Mouse (Mus musculus) forebrain, embryonic 14.5 days (tissue): ENCODE data around the gene Dnaic2. TPM values are rescaled to one million over a fixed set of nuclear protein-coding genes. Genes with fewer than 3 reads are reported as not detected.

Source experiments
- ATAC-seq: fragments of 200-750 bp; cut with Nextera tagmentation; 2 replicates; pipeline ENCODE4 v1.8.0; 2017; ENCODE audit warnings: mild to moderate bottlenecking, moderate library complexity
- DNase-seq: peaks from one replicate; pipeline ENCODE4 v3.0.0-alpha.2; 2015; ENCODE audit warnings: low spot score
- H3K27ac ChIP-seq: fragments of 300-500 bp; sonication (generic); 2 replicates; pipeline ENCODE4 v1.5.1; 2014; ENCODE audit warnings: low read depth, mild to moderate bottlenecking, control low read depth, low read length, moderate library complexity
- H3K27me3 ChIP-seq: fragments of 300-500 bp; sonication (generic); replicated peaks from 2 replicates; pipeline ENCODE4 v1.6.1; 2014; ENCODE audit warnings: low read length, control low read depth, mixed read lengths; ENCODE audit not compliant: control insufficient read depth, insufficient read depth
- H3K36me3 ChIP-seq: fragments of 300-500 bp; sonication (generic); 2 replicates; pipeline ENCODE4 v1.6.1; 2014; ENCODE audit warnings: low read length, control low read depth; ENCODE audit not compliant: control insufficient read depth, insufficient read depth
- H3K4me1 ChIP-seq: fragments of 300-500 bp; sonication (generic); 2 replicates; pipeline ENCODE4 v1.6.1; 2014; ENCODE audit warnings: antibody characterized with exemption, low read length, control low read depth; ENCODE audit not compliant: control insufficient read depth, insufficient read depth
- H3K4me2 ChIP-seq: fragments of 300-500 bp; sonication (generic); 2 replicates; pipeline ENCODE4 v1.6.1; 2014; ENCODE audit warnings: mild to moderate bottlenecking, control low read depth, low read length
- H3K4me3 ChIP-seq: fragments of 300-500 bp; sonication (generic); 2 replicates; pipeline ENCODE4 v1.5.1; 2014; ENCODE audit warnings: low read depth, low read length, control low read depth
- H3K9ac ChIP-seq: fragments of 300-500 bp; sonication (generic); 2 replicates; pipeline ENCODE4 v1.6.1; 2014; ENCODE audit warnings: mild to moderate bottlenecking, low read length, control low read depth, moderate library complexity
- H3K9me3 ChIP-seq: fragments of 300-500 bp; sonication (generic); replicated peaks from 2 replicates; pipeline ENCODE4 v1.6.1; 2016; ENCODE audit warnings: low read length, control low read depth, mixed read lengths; ENCODE audit not compliant: control insufficient read depth
- WGBS: fragments of 180-500 bp; shearing (Covaris S2); extraction: QIAGEN DNeasy Blood & Tissue Kit; methylation state at CpG from one replicate; pipeline ENCODE4 v1.1.7; 2014; 5-methylcytosine and 5-hydroxymethylcytosine counted together
- polyA plus RNA-seq: library from polyadenylated mRNA; unstranded; fragments of >200 nt; fragmentation: Nextera tagmentation; extraction: Ambion mirVana; gene quantifications from 2 replicates; pipeline ENCODE4 v1.2.1, GENCODE M21; 2014

Dnaic2 gene
- polyA plus RNA-seq, 1 experiment from 2014 or later = 2.1 TPM

- H3K4me1 ChIP-seq = peaks cover 5% of the 10 kb centered on the region
- 84% methylated on average over 4 of the region's 4 CpGs for WGBS
- no peaks in the 10 kb centered on the region for H3K36me3 ChIP-seq
- H3K4me3 ChIP-seq = no peak overlapping the region
- no peak overlapping the region for H3K4me2 ChIP-seq
- ATAC-seq (no peak), DNase-seq (no peak)
- H3K9me3 ChIP-seq = no peaks in the 10 kb centered on the region
- no peak overlapping the region for H3K9ac ChIP-seq
- no peak overlapping the region for H3K27ac ChIP-seq
- H3K27me3 ChIP-seq = no peaks in the 10 kb centered on the region
Measured at GRCm38 (mm10) chr11:114731711-114732110, 4.5 kb downstream of the Dnaic2 start.

GRCm38 (mm10) chr11:114732890-114733289 lies 5.7 kb downstream of the Dnaic2 start:
- Histone ChIP-seq H3K9me3 (no peaks in the 10 kb centered on the region), H3K27me3 (no peaks in the 10 kb centered on the region), H3K4me1 (no peaks in the 10 kb centered on the region), H3K9ac (no peak overlapping the region), H3K4me2 (no peak overlapping the region), H3K36me3 (no peaks in the 10 kb centered on the region), H3K4me3 (no peak overlapping the region), H3K27ac (no peak overlapping the region)
- 83% methylated on average over 22 of the region's 22 CpGs for WGBS
- ATAC-seq (no peak), DNase-seq (no peak)

- H3K36me3 ChIP-seq = no peaks in the 10 kb centered on the region
- no peak overlapping the region for H3K4me3 ChIP-seq
- no peak overlapping the region for H3K4me2 ChIP-seq
- 86% methylated on average over 2 of the region's 2 CpGs for WGBS
- H3K4me1 ChIP-seq = no peaks in the 10 kb centered on the region
- no peak for DNase-seq
- H3K9ac ChIP-seq = no peak overlapping the region
- no peak overlapping the region for H3K27ac ChIP-seq
- H3K9me3 ChIP-seq = no peaks in the 10 kb centered on the region
- H3K27me3 ChIP-seq = no peaks in the 10 kb centered on the region
- ATAC-seq = no peak
Measured at GRCm38 (mm10) chr11:114736111-114736510, 8.9 kb downstream of the Dnaic2 start.

GRCm38 (mm10) chr11:114736913-114737624 lies 9.9 kb downstream of the Dnaic2 start:
- WGBS = 13% methylated on average over 11 of the region's 11 CpGs
- Histone ChIP-seq H3K27me3 (no peaks in the 10 kb centered on the region), H3K4me2 (peak overlapping the region; percentile 14; the same call in 1 of the 2 replicates), H3K9ac (0 out of 2 replicates have a peak overlapping the region, but pooled peaks have one; percentile 17), H3K4me3 (no peak overlapping the region), H3K36me3 (no peaks in the 10 kb centered on the region), H3K9me3 (no peaks in the 10 kb centered on the region), H3K27ac (0 out of 2 replicates have a peak overlapping the region, but pooled peaks have one; percentile 2), H3K4me1 (0 out of 2 replicates have a peak, but pooled peaks cover 3% of the 10 kb centered on the region)
- DNase-seq (peak; percentile 82), ATAC-seq (peak; percentile 73)

- 45% methylated on average over 10 of the region's 10 CpGs for WGBS
- H3K4me2 ChIP-seq = no peak overlapping the region
- no peak for ATAC-seq
Measured at GRCm38 (mm10) chr11:114740598-114740997, 13.4 kb downstream of the Dnaic2 start.

GRCm38 (mm10) chr11:114741451-114741850 lies 14.2 kb downstream of the Dnaic2 start:
- H3K4me3 ChIP-seq = no peak overlapping the region
- H3K9ac ChIP-seq = no peak overlapping the region
- ATAC-seq (no peak), DNase-seq (peak; percentile 24)
- no peaks in the 10 kb centered on the region for H3K9me3 ChIP-seq
- no peaks in the 10 kb centered on the region for H3K36me3 ChIP-seq
- no peak overlapping the region for H3K27ac ChIP-seq
- H3K4me2 ChIP-seq = no peak overlapping the region
- 0 out of 2 replicates have a peak, but pooled peaks cover 3% of the 10 kb centered on the region for H3K4me1 ChIP-seq
- 19% methylated on average over 6 of the region's 6 CpGs for WGBS
- H3K27me3 ChIP-seq = no peaks in the 10 kb centered on the region

More at GRCm38 (mm10) chr11:114740598-114740997, 13.4 kb downstream of the Dnaic2 start:
- H3K4me3 ChIP-seq = no peak overlapping the region
- H3K9me3 ChIP-seq = no peaks in the 10 kb centered on the region
- H3K27ac ChIP-seq = no peak overlapping the region
- no peak overlapping the region for H3K9ac ChIP-seq
- DNase-seq = peak; percentile 11
- H3K4me1 ChIP-seq = 0 out of 2 replicates have a peak, but pooled peaks cover 3% of the 10 kb centered on the region
- no peaks in the 10 kb centered on the region for H3K36me3 ChIP-seq
- H3K27me3 ChIP-seq = no peaks in the 10 kb centered on the region

GRCm38 (mm10) chr11:114745134-114745533 lies 17.9 kb downstream of the Dnaic2 start:
- Histone ChIP-seq H3K4me3 (no peak overlapping the region), H3K27me3 (no peaks in the 10 kb centered on the region), H3K4me1 (0 out of 2 replicates have a peak, but pooled peaks cover 3% of the 10 kb centered on the region), H3K27ac (no peak overlapping the region), H3K36me3 (no peaks in the 10 kb centered on the region), H3K4me2 (peak overlapping the region; percentile 45), H3K9ac (no peak overlapping the region), H3K9me3 (no peaks in the 10 kb centered on the region)
- DNase-seq (peak; percentile 93), ATAC-seq (peak; percentile 85)
- 1% methylated on average over 12 of the region's 12 CpGs for WGBS

GRCm38 (mm10) chr11:114747564-114748138 lies 20.4 kb downstream of the Dnaic2 start:
- DNase-seq = no peak
- Histone ChIP-seq H3K9ac (no peak overlapping the region), H3K4me1 (no peaks in the 10 kb centered on the region), H3K27ac (no peak overlapping the region), H3K9me3 (no peaks in the 10 kb centered on the region), H3K4me2 (no peak overlapping the region), H3K27me3 (no peaks in the 10 kb centered on the region), H3K36me3 (no peaks in the 10 kb centered on the region), H3K4me3 (no peak overlapping the region)
- 88% methylated on average over 12 of the region's 12 CpGs for WGBS
- ATAC-seq = no peak
